Mouse (Mus musculus) olfactory bulb, adult 2 months (tissue): ENCODE data around the gene I830077J02Rik.

Experiments used
- CTCF ChIP-seq: fragments of 200-500 bp; IDR thresholded peaks from 2 replicates; pipeline ENCODE4 v1.5.1; 2012; ENCODE audit warnings: low read depth, mild to moderate bottlenecking, low read length, moderate library complexity; ENCODE audit not compliant: insufficient read depth
- POLR2A ChIP-seq: fragments of 200-500 bp; IDR thresholded peaks from 2 replicates; pipeline ENCODE4 v1.6.1; 2012; ENCODE audit warnings: mild to moderate bottlenecking, low read depth, low read length, moderate library complexity; ENCODE audit not compliant: insufficient read depth

GRCm38 (mm10) chr3:105893941-105894391 is 38.5 kb downstream of the I830077J02Rik start:
- no peak for TF ChIP-seq POLR2A
- no peak for TF ChIP-seq CTCF
